Mouse (Mus musculus): ENCODE measurements at regions not wholly inside any gene's neighbourhood (a gene's known extent, or its start where the extent isn't known, plus 50 kb on each side); places are given as distances from the start of the nearest gene placed in this dataset.

DNA sequence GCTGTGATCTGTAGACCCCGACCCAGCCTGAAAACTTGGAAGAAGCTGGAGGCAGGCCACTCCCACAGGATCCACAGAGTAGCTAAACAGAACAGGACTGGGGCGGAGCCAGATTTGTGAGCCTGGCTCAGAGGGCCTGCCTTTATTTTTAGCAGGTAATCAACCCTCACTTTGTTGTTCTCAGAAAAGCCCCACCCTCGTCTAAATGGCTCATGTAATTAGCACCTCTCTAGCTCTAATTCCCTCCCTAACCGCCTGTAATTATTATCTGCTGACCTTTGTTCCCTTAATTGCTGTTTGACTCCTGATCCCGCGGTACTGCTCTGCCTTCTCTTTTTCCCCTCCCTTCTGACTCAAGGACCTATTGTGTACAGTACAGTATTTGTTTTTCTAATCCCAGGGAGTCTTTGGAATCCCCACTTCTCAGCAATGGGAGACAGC is 95.6 kb upstream of the Bdnf start:
- no peak for DNase-seq

DNA sequence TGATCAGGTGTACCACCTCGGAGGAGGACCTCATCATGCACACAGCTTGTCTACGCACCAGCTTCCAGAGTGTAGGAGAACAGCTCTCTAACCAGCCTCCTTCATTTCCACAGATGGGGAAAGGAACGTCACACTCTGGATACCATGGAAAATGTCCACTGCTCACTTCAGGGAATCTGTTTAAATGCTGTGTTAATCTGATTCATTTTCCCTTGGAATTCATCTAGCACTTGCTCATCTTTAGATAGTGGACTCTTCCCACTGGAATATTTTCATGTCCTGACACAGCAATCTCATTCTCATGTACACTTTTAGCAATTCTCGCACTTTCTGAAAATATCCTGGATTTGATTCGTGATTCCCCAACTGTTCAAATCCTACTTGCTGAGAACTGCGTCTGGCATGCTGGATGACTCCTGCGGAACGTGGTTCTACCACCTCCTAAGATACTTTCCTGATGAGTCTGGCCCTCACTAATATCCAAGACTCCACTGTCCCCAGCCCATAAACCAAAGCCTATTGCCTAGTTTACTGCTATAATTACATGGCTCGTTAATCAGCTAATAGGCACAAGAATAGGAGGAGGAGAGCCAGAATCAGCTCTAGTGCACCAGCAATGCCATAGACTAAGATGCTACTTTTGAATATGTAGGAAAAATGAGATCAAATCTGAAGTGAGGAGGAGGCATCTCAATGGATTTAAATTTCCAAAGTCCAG is 56.0 kb upstream of the Bdnf start:
- DNase-seq, result no peak

DNA sequence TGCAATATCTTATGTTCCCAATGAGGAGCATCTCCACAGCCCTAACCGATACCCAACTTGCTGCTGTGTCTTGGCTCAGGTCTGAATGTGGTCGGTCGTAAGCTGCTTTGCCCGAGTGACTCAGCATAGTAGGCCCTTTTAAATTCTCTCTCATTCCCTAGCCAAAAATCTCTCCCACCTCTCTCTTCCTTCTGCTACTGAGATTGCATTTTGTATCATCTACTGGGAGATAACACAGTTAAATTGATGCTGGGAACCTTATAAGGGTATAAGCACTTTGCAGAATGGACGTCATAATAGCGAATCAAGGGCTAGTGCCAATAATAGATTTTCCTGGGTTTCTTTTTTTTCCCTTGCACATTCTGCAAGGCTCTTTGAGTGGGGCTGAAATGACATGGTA is 54.8 kb upstream of the Bdnf start:
- no peak for DNase-seq

DNA sequence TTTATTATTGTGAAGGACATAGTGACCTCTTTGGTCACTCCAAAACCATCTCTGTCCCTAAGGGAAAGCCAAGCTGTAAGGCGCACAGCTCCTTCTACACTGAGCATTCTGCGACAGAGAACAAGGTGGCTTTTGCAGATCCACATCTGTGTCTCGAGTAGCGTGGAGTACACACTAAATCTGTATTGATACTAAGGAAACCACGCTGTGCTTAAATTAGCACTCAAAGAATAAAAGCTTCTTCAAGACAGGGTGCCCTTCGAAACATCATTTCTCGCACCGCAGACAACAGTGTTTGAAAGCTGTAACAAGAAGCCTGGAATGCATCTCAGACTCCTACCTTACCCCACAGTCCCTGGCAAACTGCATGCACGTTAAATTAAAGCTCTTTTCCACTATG is 52.9 kb upstream of the Bdnf start:
- no peak for DNase-seq

Data from lung, postnatal 4 days (tissue).